Mouse (Mus musculus): ENCODE data around the gene Eya4. TPM values are rescaled to one million over a fixed set of nuclear protein-coding genes. Genes with fewer than 3 reads are reported as not detected.
A peak's percentile ranks its signal among the peaks of the same experiment; 100 is the strongest.

The Eya4 gene
- total RNA-seq (2021), result 1 to 10 TPM; 5.5 to 5.8 TPM

- DNase-seq (ENCODE audit: extremely low spot score in 1 of 2, low spot score in 1 of 2), result peak; percentile 36 to 53
Measured at GRCm38 (mm10) chr10:23350011-23350911, at the start of gene Eya4. Gene Eya4 (minus strand): TSS chr10:23350786.

GRCm38 (mm10) chr10:23395399-23395798 is 44.8 kb upstream of the Eya4 start:
- DNase-seq (ENCODE audit: extremely low spot score in 1 of 2, low spot score in 1 of 2), result no peak

GRCm38 (mm10) chr10:23394556-23395245 is 44.1 kb upstream of the Eya4 start:
- no peak for DNase-seq (ENCODE audit: extremely low spot score in 1 of 2, low spot score in 1 of 2)

- DNase-seq (ENCODE audit: extremely low spot score in 1 of 2, low spot score in 1 of 2), result no peak
Measured at GRCm38 (mm10) chr10:23394152-23394551, 43.6 kb upstream of the Eya4 start.

GRCm38 (mm10) chr10:23363866-23364265 is 13.3 kb upstream of the Eya4 start:
- DNase-seq (ENCODE audit: extremely low spot score in 1 of 2, low spot score in 1 of 2), result no peak

- DNase-seq (ENCODE audit: extremely low spot score in 1 of 2, low spot score in 1 of 2), result peak in 1 of 2 experiments; percentile 17
Measured at GRCm38 (mm10) chr10:23349392-23350010, 1.1 kb downstream of the Eya4 start.

GRCm38 (mm10) chr10:23348893-23349391 is 1.6 kb downstream of the Eya4 start:
- peak in 1 of 2 experiments; percentile 8 for DNase-seq (ENCODE audit: extremely low spot score in 1 of 2, low spot score in 1 of 2)

- DNase-seq (ENCODE audit: extremely low spot score in 1 of 2, low spot score in 1 of 2), result peak in 1 of 2 experiments; percentile 10
Measured at GRCm38 (mm10) chr10:23348101-23348892, 2.3 kb downstream of the Eya4 start.

GRCm38 (mm10) chr10:23337250-23337649 is 13.3 kb downstream of the Eya4 start:
- no peak for DNase-seq (ENCODE audit: extremely low spot score in 1 of 2, low spot score in 1 of 2)

GRCm38 (mm10) chr10:23332768-23333167 is 17.8 kb downstream of the Eya4 start:
- no peak for DNase-seq (ENCODE audit: extremely low spot score in 1 of 2, low spot score in 1 of 2)

GRCm38 (mm10) chr10:23327651-23328050 is 22.9 kb downstream of the Eya4 start:
- no peak for DNase-seq (ENCODE audit: extremely low spot score in 1 of 2, low spot score in 1 of 2)

- no peak for DNase-seq (ENCODE audit: extremely low spot score in 1 of 2, low spot score in 1 of 2)
Measured at GRCm38 (mm10) chr10:23322275-23322674, 28.3 kb downstream of the Eya4 start.

GRCm38 (mm10) chr10:23295616-23296015 is 55.0 kb downstream of the Eya4 start:
- DNase-seq (ENCODE audit: extremely low spot score in 1 of 2, low spot score in 1 of 2), result no peak

- DNase-seq (ENCODE audit: extremely low spot score in 1 of 2, low spot score in 1 of 2), result no peak
Measured at GRCm38 (mm10) chr10:23292495-23292894, 58.1 kb downstream of the Eya4 start.

GRCm38 (mm10) chr10:23277371-23277770 is 73.2 kb downstream of the Eya4 start:
- no peak for DNase-seq (ENCODE audit: extremely low spot score in 1 of 2, low spot score in 1 of 2)

- no peak for DNase-seq (ENCODE audit: extremely low spot score in 1 of 2, low spot score in 1 of 2)
Measured at GRCm38 (mm10) chr10:23271050-23271621, 79.5 kb downstream of the Eya4 start.

GRCm38 (mm10) chr10:23270502-23270901 is 80.1 kb downstream of the Eya4 start:
- DNase-seq (ENCODE audit: extremely low spot score in 1 of 2, low spot score in 1 of 2), result no peak

GRCm38 (mm10) chr10:23252180-23252579 is 98.4 kb downstream of the Eya4 start:
- DNase-seq (ENCODE audit: extremely low spot score in 1 of 2, low spot score in 1 of 2), result no peak

- DNase-seq (ENCODE audit: extremely low spot score in 1 of 2, low spot score in 1 of 2), result no peak
Measured at GRCm38 (mm10) chr10:23246485-23246884, 104.1 kb downstream of the Eya4 start.

GRCm38 (mm10) chr10:23236918-23237317 is 113.7 kb downstream of the Eya4 start:
- no peak for DNase-seq (ENCODE audit: extremely low spot score in 1 of 2, low spot score in 1 of 2)

Data from layer of hippocampus, postnatal 25 days (tissue).